Mouse (Mus musculus) lung, adult 2 months (tissue): ENCODE measurements around the gene Rbm24.

Source experiments
- CTCF ChIP-seq: fragments of 200-500 bp; IDR thresholded peaks from 2 replicates; pipeline ENCODE4 v1.5.1; 2011; ENCODE audit warnings: mild to moderate bottlenecking, low read length, control low read depth; ENCODE audit not compliant: insufficient read depth
- POLR2A ChIP-seq: fragments of 200-500 bp; IDR thresholded peaks from 2 replicates; pipeline ENCODE4 v1.6.1; 2011; ENCODE audit warnings: low read depth, mild to moderate bottlenecking, control low read depth, low read length, borderline replicate concordance; ENCODE audit errors: extremely low read depth

DNA sequence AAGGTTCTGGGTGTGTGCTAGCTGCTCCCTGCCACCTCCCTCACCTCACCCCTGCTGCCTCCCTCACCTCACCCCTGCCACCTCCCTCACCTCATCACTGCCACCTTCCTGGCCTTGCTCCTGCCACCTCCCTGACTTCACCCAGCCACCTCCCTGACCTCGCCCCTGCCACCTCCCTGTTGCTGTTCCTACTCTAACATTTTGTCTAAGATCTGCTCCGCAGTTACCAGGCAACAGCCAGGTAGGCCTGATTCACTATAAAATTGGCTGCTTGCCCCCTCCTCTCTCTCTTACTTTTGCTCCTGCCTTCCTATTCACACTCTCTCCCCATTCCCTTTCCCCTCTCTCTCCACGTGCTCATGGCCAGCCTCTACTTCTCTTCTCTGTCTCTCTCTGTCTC lies 33.3 kb downstream of the Rbm24 start:
- no peak for TF ChIP-seq CTCF
- TF ChIP-seq POLR2A = no peak
